Mouse (Mus musculus): ENCODE measurements around the gene Inafm1. TPM values are rescaled to one million over a fixed set of nuclear protein-coding genes. Genes with fewer than 3 reads are reported as not detected.
"Not testable (repeated sequence)": the region's sequence is repeated elsewhere in the genome, so short reads cannot be mapped to it uniquely, and the experiment has no call there.

Gene Inafm1
- total RNA-seq, 2 experiments from 2014 or later, result 17.1 to 22.6 TPM

- peak; percentile 81 to 88 for DNase-seq
These were observed 10.2 kb downstream of the Inafm1 start for GRCm38 (mm10) chr7:16263015-16263787.

- DNase-seq, result no peak
These were observed 12.3 kb downstream of the Inafm1 start for GRCm38 (mm10) chr7:16261097-16261496.

GRCm38 (mm10) chr7:16259110-16259590 is 14.3 kb downstream of the Inafm1 start, which contains the start of gene C5ar1:
TSS of gene C5ar1 (minus strand) at chr7:16259540.
- DNase-seq, result no peak

GRCm38 (mm10) chr7:16257830-16258229 is 15.6 kb downstream of the Inafm1 start:
- DNase-seq, result no peak

- DNase-seq, result not testable (repeated sequence)
These were observed 17.5 kb downstream of the Inafm1 start for GRCm38 (mm10) chr7:16255963-16256362.

GRCm38 (mm10) chr7:16254195-16254594 is 19.2 kb downstream of the Inafm1 start:
- peak in 1 of 2 experiments; percentile 40 for DNase-seq

- DNase-seq, result no peak
These were observed 22.7 kb downstream of the Inafm1 start for GRCm38 (mm10) chr7:16250687-16251086.

- DNase-seq, result peak in 1 of 2 experiments; percentile 22
These were observed 27.5 kb downstream of the Inafm1 start for GRCm38 (mm10) chr7:16245958-16246357.

- peak in 1 of 2 experiments; percentile 15 for DNase-seq
These were observed 29.4 kb downstream of the Inafm1 start, which contains the start of gene C5ar2 for GRCm38 (mm10) chr7:16244067-16244466. TSS of gene C5ar2 (minus strand) at chr7:16244154.

GRCm38 (mm10) chr7:16242198-16242597 is 31.2 kb downstream of the Inafm1 start:
- no peak for DNase-seq

GRCm38 (mm10) chr7:16241787-16242186 is 31.6 kb downstream of the Inafm1 start:
- no peak for DNase-seq

- no peak for DNase-seq
These were observed 32.5 kb downstream of the Inafm1 start for GRCm38 (mm10) chr7:16240978-16241303.

- DNase-seq, result no peak
These were observed 33.0 kb downstream of the Inafm1 start for GRCm38 (mm10) chr7:16240281-16240977.

GRCm38 (mm10) chr7:16239554-16239997 is 33.8 kb downstream of the Inafm1 start:
- DNase-seq, result peak in 1 of 2 experiments; percentile 12

- peak in 1 of 2 experiments; percentile 22 for DNase-seq
These were observed 43.5 kb downstream of the Inafm1 start for GRCm38 (mm10) chr7:16229869-16230268.

Other genes with a start within 250 kb of the Inafm1 start
- 1 to 10 TPM; 9.4 to 9.9 TPM for gene Bicra, start 225.7 kb downstream of the Inafm1 start, total RNA-seq (2021)
- gene Zfp541, start 211.8 kb downstream of the Inafm1 start, total RNA-seq (2021), result under 1 TPM; 0.10 to 0.13 TPM
- 100 to 1,000 TPM; 143 to 167 TPM for gene Napa, start 175.2 kb downstream of the Inafm1 start, total RNA-seq (2021)
- gene Kptn, start 153.7 kb downstream of the Inafm1 start, total RNA-seq (2021), result 10 to 100 TPM; 20.0 to 22.6 TPM
- gene Slc8a2, start 143.8 kb downstream of the Inafm1 start, total RNA-seq (2021), result 1 to 10 TPM; 1.7 to 2.6 TPM
- gene Meis3, start 98.5 kb downstream of the Inafm1 start, total RNA-seq (2021), result 10 to 100 TPM; 11.6 to 14.0 TPM
- gene Dhx34, start 51.6 kb downstream of the Inafm1 start, total RNA-seq (2021), result 10 to 100 TPM; 11.8 to 14.2 TPM
- gene C5ar2, start 29.5 kb downstream of the Inafm1 start, total RNA-seq (2021), result under 1 TPM; 0.43 to 0.50 TPM
- gene C5ar1, start 14.1 kb downstream of the Inafm1 start, total RNA-seq (2021), result 1 to 10 TPM; 3.5 to 9.4 TPM
- gene Ccdc9, start 13.2 kb upstream of the Inafm1 start, total RNA-seq (2021), result 10 to 100 TPM; 59.5 to 73.6 TPM
- gene Bbc3, start 34.8 kb upstream of the Inafm1 start, total RNA-seq (2021), result 1 to 10 TPM; 3.6 to 4.7 TPM
- gene Sae1, start 114.2 kb upstream of the Inafm1 start, total RNA-seq (2021), result 10 to 100 TPM; 69.1 to 70.8 TPM
- gene Zc3h4, start 127.3 kb upstream of the Inafm1 start, total RNA-seq (2021), result 10 to 100 TPM; 38.3 to 39.0 TPM
- 10 to 100 TPM; 69.1 to 82.7 TPM for gene Tmem160, start 179.2 kb upstream of the Inafm1 start, total RNA-seq (2021)
- not detected for gene Npas1, start 204.1 kb upstream of the Inafm1 start, total RNA-seq (2021)